Mouse (Mus musculus): ENCODE results near the gene Acbd4. TPM values are rescaled to one million over a fixed set of nuclear protein-coding genes. Genes with fewer than 3 reads are reported as not detected.

Gene Acbd4
- polyA plus RNA-seq, 1 experiment from 2014 or later = 28.6 TPM

GRCm38 (mm10) chr11:103069731-103070130, 31.8 kb upstream of the Acbd4 start:
- ATAC-seq (ENCODE audit: low FRiP score, low TSS enrichment) = no peak
- peaks cover 30% of the 10 kb centered on the region for H3K36me3 ChIP-seq (ENCODE audit: control insufficient read depth, insufficient read depth, low read length)
- WGBS = 97% methylated on average over 2 of the region's 2 CpGs

GRCm38 (mm10) chr11:103070322-103070880, 31.1 kb upstream of the Acbd4 start:
- Histone ChIP-seq H3K27me3 (ENCODE audit: control insufficient read depth, insufficient read depth, low read length) (no peaks in the 10 kb centered on the region), H3K4me1 (replicated peaks; ENCODE audit: control insufficient read depth, insufficient read depth) (no peaks in the 10 kb centered on the region), H3K4me2 (replicated peaks; ENCODE audit: low read depth) (no peak overlapping the region), H3K9me3 (ENCODE audit: control insufficient read depth, low read length) (no peaks in the 10 kb centered on the region), H3K36me3 (ENCODE audit: control insufficient read depth, insufficient read depth, low read length) (peaks cover 25% of the 10 kb centered on the region), H3K27ac (replicated peaks) (no peak overlapping the region), H3K4me3 (ENCODE audit: low read depth, low read length) (no peak overlapping the region), H3K9ac (ENCODE audit: low read length) (no peak overlapping the region)
- TF ChIP-seq CTCF (IDR thresholded peaks at IDR 0.05; ENCODE audit: low read depth) (no peak), EP300 (optimal IDR thresholded peaks at IDR 0.05) (no peak)
- no peak for ATAC-seq (ENCODE audit: low FRiP score, low TSS enrichment)
- no peak for DNase-seq (ENCODE audit: low spot score)
- 94% methylated on average over 10 of the region's 10 CpGs for WGBS

More at GRCm38 (mm10) chr11:103069731-103070130, 31.8 kb upstream of the Acbd4 start:
- no peaks in the 10 kb centered on the region for H3K9me3 ChIP-seq (ENCODE audit: control insufficient read depth, low read length)
- no peak overlapping the region for H3K4me3 ChIP-seq (ENCODE audit: low read depth, low read length)
- no peak overlapping the region for H3K27ac ChIP-seq (replicated peaks)
- no peak for DNase-seq (ENCODE audit: low spot score)
- no peak overlapping the region for H3K4me2 ChIP-seq (replicated peaks; ENCODE audit: low read depth)
- H3K27me3 ChIP-seq (ENCODE audit: control insufficient read depth, insufficient read depth, low read length) = no peaks in the 10 kb centered on the region
- H3K4me1 ChIP-seq (replicated peaks; ENCODE audit: control insufficient read depth, insufficient read depth) = no peaks in the 10 kb centered on the region
- TF ChIP-seq CTCF (IDR thresholded peaks at IDR 0.05; ENCODE audit: low read depth) = no peak
- no peak for TF ChIP-seq EP300 (optimal IDR thresholded peaks at IDR 0.05)
- no peak overlapping the region for H3K9ac ChIP-seq (ENCODE audit: low read length)

- WGBS = 81% methylated on average over 7 of the region's 7 CpGs
- H3K9me3 ChIP-seq (ENCODE audit: control insufficient read depth, low read length) = no peaks in the 10 kb centered on the region
- H3K27ac ChIP-seq (replicated peaks) = no peak overlapping the region
- H3K36me3 ChIP-seq (ENCODE audit: control insufficient read depth, insufficient read depth, low read length) = peaks cover 15% of the 10 kb centered on the region; the same call in 1 of the 2 replicates
- no peak for DNase-seq (ENCODE audit: low spot score)
- no peaks in the 10 kb centered on the region for H3K4me1 ChIP-seq (replicated peaks; ENCODE audit: control insufficient read depth, insufficient read depth)
- no peak overlapping the region for H3K4me2 ChIP-seq (replicated peaks; ENCODE audit: low read depth)
- H3K27me3 ChIP-seq (ENCODE audit: control insufficient read depth, insufficient read depth, low read length) = no peaks in the 10 kb centered on the region
- no peak overlapping the region for H3K4me3 ChIP-seq (ENCODE audit: low read depth, low read length)
- ATAC-seq (ENCODE audit: low FRiP score, low TSS enrichment) = no peak
- no peak overlapping the region for H3K9ac ChIP-seq (ENCODE audit: low read length)
- TF ChIP-seq EP300 (optimal IDR thresholded peaks at IDR 0.05) (no peak), CTCF (IDR thresholded peaks at IDR 0.05; ENCODE audit: low read depth) (no peak)
Measured at GRCm38 (mm10) chr11:103073671-103074070, 27.8 kb upstream of the Acbd4 start.

- Histone ChIP-seq H3K36me3 (ENCODE audit: control insufficient read depth, insufficient read depth, low read length) (0 out of 2 replicates have a peak, but pooled peaks cover 12% of the 10 kb centered on the region), H3K4me3 (ENCODE audit: low read depth, low read length) (no peak overlapping the region), H3K27ac (replicated peaks) (no peak overlapping the region), H3K9me3 (ENCODE audit: control insufficient read depth, low read length) (no peaks in the 10 kb centered on the region), H3K27me3 (ENCODE audit: control insufficient read depth, insufficient read depth, low read length) (no peaks in the 10 kb centered on the region), H3K9ac (ENCODE audit: low read length) (no peak overlapping the region), H3K4me1 (replicated peaks; ENCODE audit: control insufficient read depth, insufficient read depth) (no peaks in the 10 kb centered on the region), H3K4me2 (replicated peaks; ENCODE audit: low read depth) (no peak overlapping the region)
- DNase-seq (ENCODE audit: low spot score) = no peak
- ATAC-seq (ENCODE audit: low FRiP score, low TSS enrichment) = no peak
- TF ChIP-seq CTCF (IDR thresholded peaks at IDR 0.05; ENCODE audit: low read depth) = no peak
- TF ChIP-seq EP300 (optimal IDR thresholded peaks at IDR 0.05) = no peak
- 76% methylated on average over 10 of the region's 10 CpGs for WGBS
Measured at GRCm38 (mm10) chr11:103074121-103074650, 27.3 kb upstream of the Acbd4 start.

GRCm38 (mm10) chr11:103074796-103075323, 26.6 kb upstream of the Acbd4 start:
- Histone ChIP-seq H3K27ac (replicated peaks) (0 out of 2 replicates have a peak overlapping the region, but pooled peaks have one; percentile 4), H3K9me3 (ENCODE audit: control insufficient read depth, low read length) (no peaks in the 10 kb centered on the region)
- no peak for ATAC-seq (ENCODE audit: low FRiP score, low TSS enrichment)

GRCm38 (mm10) chr11:103076010-103076409, 25.5 kb upstream of the Acbd4 start:
- Histone ChIP-seq H3K27me3 (ENCODE audit: control insufficient read depth, insufficient read depth, low read length) (no peaks in the 10 kb centered on the region), H3K4me1 (replicated peaks; ENCODE audit: control insufficient read depth, insufficient read depth) (no peaks in the 10 kb centered on the region), H3K9ac (ENCODE audit: low read length) (no peak overlapping the region), H3K27ac (replicated peaks) (no peak overlapping the region), H3K36me3 (ENCODE audit: control insufficient read depth, insufficient read depth, low read length) (0 out of 2 replicates have a peak, but pooled peaks cover 5% of the 10 kb centered on the region), H3K9me3 (ENCODE audit: control insufficient read depth, low read length) (no peaks in the 10 kb centered on the region), H3K4me2 (replicated peaks; ENCODE audit: low read depth) (no peak overlapping the region), H3K4me3 (ENCODE audit: low read depth, low read length) (no peak overlapping the region)
- TF ChIP-seq EP300 (optimal IDR thresholded peaks at IDR 0.05) (no peak), CTCF (IDR thresholded peaks at IDR 0.05; ENCODE audit: low read depth) (no peak)
- WGBS = 84% methylated on average over 7 of the region's 7 CpGs
- DNase-seq (ENCODE audit: low spot score) (no peak), ATAC-seq (ENCODE audit: low FRiP score, low TSS enrichment) (no peak)

More at GRCm38 (mm10) chr11:103074796-103075323, 26.6 kb upstream of the Acbd4 start:
- 31% methylated on average over 10 of the region's 10 CpGs for WGBS
- DNase-seq (ENCODE audit: low spot score) = no peak
- Histone ChIP-seq H3K4me1 (replicated peaks; ENCODE audit: control insufficient read depth, insufficient read depth) (no peaks in the 10 kb centered on the region), H3K27me3 (ENCODE audit: control insufficient read depth, insufficient read depth, low read length) (no peaks in the 10 kb centered on the region), H3K36me3 (ENCODE audit: control insufficient read depth, insufficient read depth, low read length) (0 out of 2 replicates have a peak, but pooled peaks cover 11% of the 10 kb centered on the region), H3K4me3 (ENCODE audit: low read depth, low read length) (no peak overlapping the region), H3K9ac (ENCODE audit: low read length) (no peak overlapping the region), H3K4me2 (replicated peaks; ENCODE audit: low read depth) (no peak overlapping the region)
- TF ChIP-seq CTCF (IDR thresholded peaks at IDR 0.05; ENCODE audit: low read depth) (no peak), EP300 (optimal IDR thresholded peaks at IDR 0.05) (no peak)

All from stomach, postnatal 0 days (tissue).